Mouse (Mus musculus) MEL (cell line): Measurements from ENCODE around the gene C2cd2. TPM values are rescaled to one million over a fixed set of nuclear protein-coding genes. Genes with fewer than 3 reads are reported as not detected.

ENCODE experiments used
- DNase-seq: peaks from one replicate; pipeline ENCODE4 v3.0.0; 2011; ENCODE audit warnings: low read depth, low spot score
- H3K27ac ChIP-seq: 2 replicates; pipeline ENCODE4 v1.5.1; 2012; ENCODE audit warnings: low read depth, mild to moderate bottlenecking, control low read depth, low read length, moderate library complexity; ENCODE audit not compliant: control insufficient read depth
- H3K27me3 ChIP-seq, 2 experiments: fragments of 150-350 bp in 1 of 2; sonication (generic) in 1 of 2; 2 replicates each; pipeline ENCODE4 v1.6.1; 2012; ENCODE audit warnings: low read length in 2 of 2, mild to moderate bottlenecking in 2 of 2, improper control_type of control experiment in 1 of 2, moderate library complexity in 1 of 2; ENCODE audit not compliant: insufficient read depth in 2 of 2, control insufficient read depth in 1 of 2
- H3K36me3 ChIP-seq, 2 experiments: 2 replicates each; pipeline ENCODE4 v1.6.1; 2012 to 2014; ENCODE audit warnings: low read length in 2 of 2, improper control_type of control experiment in 1 of 2, inconsistent platforms in 1 of 2, mild to moderate bottlenecking in 1 of 2; ENCODE audit not compliant: insufficient read depth in 2 of 2, control insufficient read depth in 1 of 2
- H3K4me1 ChIP-seq, 2 experiments: fragments of 150-350 bp in 1 of 2; sonication (generic) in 1 of 2; 2 replicates each; pipeline ENCODE4 v1.6.1; 2012; ENCODE audit warnings: low read length in 2 of 2, improper control_type of control experiment in 1 of 2, mild to moderate bottlenecking in 1 of 2; ENCODE audit not compliant: insufficient read depth in 2 of 2, control insufficient read depth in 1 of 2
- H3K4me3 ChIP-seq, 2 experiments: fragments of 150-350 bp in 1 of 2; sonication (generic) in 1 of 2; 2 replicates each; pipeline ENCODE4 v1.5.1; 2012; ENCODE audit warnings: low read depth in 2 of 2, low read length in 2 of 2, mild to moderate bottlenecking in 2 of 2, moderate library complexity in 2 of 2, control low read depth in 1 of 2, improper control_type of control experiment in 1 of 2; ENCODE audit not compliant: control insufficient read depth in 1 of 2, insufficient read depth in 1 of 2
- H3K79me2 ChIP-seq: 2 replicates; pipeline ENCODE4 v1.6.1; 2012; ENCODE audit warnings: mild to moderate bottlenecking, low read length, moderate library complexity; ENCODE audit not compliant: control insufficient read depth, poor library complexity, insufficient read depth
- H3K9ac ChIP-seq: 2 replicates; pipeline ENCODE4 v1.6.1; 2012; ENCODE audit warnings: low read depth, mild to moderate bottlenecking, control low read depth, low read length, moderate library complexity; ENCODE audit not compliant: control insufficient read depth, poor library complexity, severe bottlenecking
- H3K9me3 ChIP-seq: fragments of 150-350 bp; sonication (generic); replicated peaks from 2 replicates; pipeline ENCODE4 v1.6.1; 2012; ENCODE audit warnings: mild to moderate bottlenecking, low read length, improper control_type of control experiment, moderate library complexity; ENCODE audit not compliant: insufficient read depth
- CHD1 ChIP-seq: IDR thresholded peaks from 2 replicates; pipeline ENCODE4 v1.6.1; 2012; ENCODE audit warnings: low read depth, mild to moderate bottlenecking, inconsistent platforms, low read length, improper control_type of control experiment
- CHD2 ChIP-seq: IDR thresholded peaks from 2 replicates; pipeline ENCODE4 v1.6.1; 2011; ENCODE audit warnings: low read length, improper control_type of control experiment
- E2F4 ChIP-seq: IDR thresholded peaks from 2 replicates; pipeline ENCODE4 v1.6.1; 2011; ENCODE audit warnings: low read depth, low read length, improper control_type of control experiment, borderline replicate concordance
- EP300 ChIP-seq, 2 experiments: IDR thresholded peaks; 2 replicates each; pipeline ENCODE4 v1.6.1; 2011; ENCODE audit warnings: improper control_type of control experiment in 2 of 2, low read length in 2 of 2, low read depth in 1 of 2, mild to moderate bottlenecking in 1 of 2
- ETS1 ChIP-seq: IDR thresholded peaks from 2 replicates; pipeline ENCODE4 v1.6.1; 2012; ENCODE audit warnings: low read depth, mild to moderate bottlenecking, inconsistent platforms, low read length, improper control_type of control experiment, moderate library complexity
- HCFC1 ChIP-seq: IDR thresholded peaks from 2 replicates; pipeline ENCODE4 v1.6.1; 2012; ENCODE audit warnings: low read depth, mild to moderate bottlenecking, inconsistent platforms, low read length, improper control_type of control experiment, moderate library complexity
- JUND ChIP-seq: IDR thresholded peaks from 2 replicates; pipeline ENCODE4 v1.6.1; 2011; ENCODE audit warnings: low read depth, mild to moderate bottlenecking, improper control_type of control experiment, low read length
- MAFK ChIP-seq: IDR thresholded peaks from 2 replicates; pipeline ENCODE4 v1.6.1; 2011; ENCODE audit warnings: low read depth, mild to moderate bottlenecking, low read length, improper control_type of control experiment, borderline replicate concordance
- MAX ChIP-seq: IDR thresholded peaks from 2 replicates; pipeline ENCODE4 v1.6.1; 2011; ENCODE audit warnings: low read length, improper control_type of control experiment
- MAZ ChIP-seq: IDR thresholded peaks from 2 replicates; pipeline ENCODE4 v1.6.1; 2012; ENCODE audit warnings: low read depth, mild to moderate bottlenecking, inconsistent platforms, low read length, improper control_type of control experiment
- MEF2A ChIP-seq: IDR thresholded peaks from 2 replicates; pipeline ENCODE4 v1.6.1; 2014; ENCODE audit warnings: low read depth, mild to moderate bottlenecking, inconsistent platforms, low read length, improper control_type of control experiment; ENCODE audit not compliant: poor library complexity, insufficient replicate concordance, severe bottlenecking; ENCODE audit errors: extremely low read depth
- MXI1 ChIP-seq: IDR thresholded peaks from 2 replicates; pipeline ENCODE4 v1.6.1; 2011; ENCODE audit warnings: mild to moderate bottlenecking, low read depth, low read length, improper control_type of control experiment
- MYC ChIP-seq: IDR thresholded peaks from 2 replicates; pipeline ENCODE4 v1.6.1; 2011; ENCODE audit warnings: low read depth, mild to moderate bottlenecking, low read length, improper control_type of control experiment, moderate library complexity
- NRF1 ChIP-seq: IDR thresholded peaks from 2 replicates; pipeline ENCODE4 v1.6.1; 2014; ENCODE audit warnings: low read depth, mild to moderate bottlenecking, inconsistent platforms, low read length, improper control_type of control experiment, moderate library complexity; ENCODE audit not compliant: poor library complexity, insufficient read depth, severe bottlenecking
- POLR2A ChIP-seq, 2 experiments: IDR thresholded peaks; 2 replicates each; pipeline ENCODE4 v1.6.1; 2011 to 2012; ENCODE audit warnings: low read length in 2 of 2, mild to moderate bottlenecking in 2 of 2, control low read depth in 1 of 2, improper control_type of control experiment in 1 of 2, low read depth in 1 of 2, moderate library complexity in 1 of 2; ENCODE audit not compliant: control insufficient read depth in 1 of 2, insufficient read depth in 1 of 2, poor library complexity in 1 of 2
- POLR2AphosphoS2 ChIP-seq: IDR thresholded peaks from 2 replicates; pipeline ENCODE4 v1.6.1; 2011; ENCODE audit warnings: low read length, improper control_type of control experiment
- POLR2AphosphoS5 ChIP-seq: IDR thresholded peaks from 2 replicates; pipeline ENCODE4 v1.6.1; 2012; ENCODE audit warnings: low read depth, borderline replicate concordance, mild to moderate bottlenecking, inconsistent platforms, low read length, moderate library complexity, mixed read lengths
- RAD21 ChIP-seq: IDR thresholded peaks from 2 replicates; pipeline ENCODE4 v1.6.1; 2011; ENCODE audit warnings: mild to moderate bottlenecking, low read depth, low read length, improper control_type of control experiment
- RCOR1 ChIP-seq: IDR thresholded peaks from 2 replicates; pipeline ENCODE4 v1.6.1; 2012; ENCODE audit warnings: low read depth, mild to moderate bottlenecking, inconsistent platforms, low read length, improper control_type of control experiment
- SIN3A ChIP-seq: IDR thresholded peaks from 2 replicates; pipeline ENCODE4 v1.6.1; 2012; ENCODE audit warnings: low read length, improper control_type of control experiment, inconsistent platforms
- SMC3 ChIP-seq: IDR thresholded peaks from 2 replicates; pipeline ENCODE4 v1.6.1; 2011; ENCODE audit warnings: low read depth, low read length, improper control_type of control experiment
- TAL1 ChIP-seq: IDR thresholded peaks from 2 replicates; pipeline ENCODE4 v1.6.1; 2012; ENCODE audit warnings: mild to moderate bottlenecking, inconsistent platforms, low read length, moderate library complexity, mixed read lengths
- TCF12 ChIP-seq: IDR thresholded peaks from 2 replicates; pipeline ENCODE4 v1.6.1; 2014; ENCODE audit warnings: low read depth, mild to moderate bottlenecking, inconsistent platforms, low read length, improper control_type of control experiment, moderate library complexity
- UBTF ChIP-seq: IDR thresholded peaks from 2 replicates; pipeline ENCODE4 v1.6.1; 2012; ENCODE audit warnings: low read depth, mild to moderate bottlenecking, inconsistent platforms, low read length, improper control_type of control experiment, moderate library complexity, borderline replicate concordance; ENCODE audit not compliant: insufficient read depth
- ZC3H11A ChIP-seq: IDR thresholded peaks from 2 replicates; pipeline ENCODE4 v1.6.1; 2012; ENCODE audit warnings: low read depth, mild to moderate bottlenecking, inconsistent platforms, low read length, improper control_type of control experiment
- ZKSCAN1 ChIP-seq: IDR thresholded peaks from 2 replicates; pipeline ENCODE4 v1.6.1; 2012; ENCODE audit warnings: low read depth, mild to moderate bottlenecking, inconsistent platforms, low read length, improper control_type of control experiment, moderate library complexity
- ZNF384 ChIP-seq: IDR thresholded peaks from 2 replicates; pipeline ENCODE4 v1.6.1; 2012; ENCODE audit warnings: low read depth, mild to moderate bottlenecking, inconsistent platforms, low read length, improper control_type of control experiment
- polyA plus RNA-seq, 2 experiments: library from polyadenylated mRNA; stranded (reverse) in 1 of 2; unstranded in 1 of 2; fragments of >175 nt in 1 of 2; fragments of >200 nt in 1 of 2; gene quantifications; 2 replicates each; pipeline versions ENCODE4 v1.2.1 to v1.2.4; 2012; ENCODE audit warnings: low replicate concordance in 2 of 2, low read depth in 1 of 2; ENCODE audit not compliant: insufficient read length in 2 of 2, insufficient read depth in 1 of 2, missing spikeins in 1 of 2
- total RNA-seq: library from RNA; depleted of rRNA; stranded (reverse); fragments of 300-350 nt; gene quantifications from 2 replicates; pipeline ENCODE4 v1.2.3, GENCODE M21; 2012

The C2cd2 gene
- total and polyA plus RNA-seq, 3 experiments = 8.9 to 20.7 TPM; not detected in 1

GRCm38 (mm10) chr16:97897346-97898024, 64.9 kb downstream of the C2cd2 start:
- Histone ChIP-seq H3K4me1 (peaks cover 2 to 8% of the 10 kb centered on the region in 2 experiments; a peak in 2 of 4 replicates), H3K27ac (no peak overlapping the region), H3K4me3 (no peak overlapping the region), H3K79me2 (no peaks in the 10 kb centered on the region), H3K9me3 (no peaks in the 10 kb centered on the region), H3K27me3 (no peaks in the 10 kb centered on the region), H3K36me3 (peaks cover 0 to 6% of the 10 kb centered on the region in 2 experiments; a peak in 2 of 4 replicates), H3K9ac (no peak overlapping the region)
- peak; percentile 28 for DNase-seq
- TF ChIP-seq ZNF384 = peak; percentile 74
- TF ChIP-seq MEF2A = no peak
- no peak for TF ChIP-seq ZKSCAN1
- TF ChIP-seq UBTF = no peak
- no peak for TF ChIP-seq MAX

GRCm38 (mm10) chr16:97887762-97888161, 74.6 kb downstream of the C2cd2 start:
- Histone ChIP-seq H3K36me3 (no peaks in the 10 kb centered on the region), H3K27me3 (no peaks in the 10 kb centered on the region)

GRCm38 (mm10) chr16:97883696-97884095, 78.7 kb downstream of the C2cd2 start:
- H3K4me3 ChIP-seq = no peak overlapping the region
- H3K36me3 ChIP-seq = no peaks in the 10 kb centered on the region
- no peak for DNase-seq
- no peaks in the 10 kb centered on the region for H3K9me3 ChIP-seq
- no peak overlapping the region for H3K9ac ChIP-seq
- H3K79me2 ChIP-seq = peaks cover 2% of the 10 kb centered on the region; the same call in 1 of the 2 replicates
- no peak overlapping the region for H3K27ac ChIP-seq
- TF ChIP-seq MYC = no peak
- no peak for TF ChIP-seq CHD2
- no peak for TF ChIP-seq MXI1
- no peak for TF ChIP-seq SIN3A
- no peak for TF ChIP-seq POLR2AphosphoS2
- no peak for TF ChIP-seq RCOR1
- no peak for TF ChIP-seq MAZ
- TF ChIP-seq ZC3H11A = no peak
- TF ChIP-seq NRF1 = no peak
- TF ChIP-seq TCF12 = no peak
- TF ChIP-seq MAFK = no peak
- TF ChIP-seq SMC3 = no peak
- no peak for TF ChIP-seq ZNF384
- no peak for TF ChIP-seq EP300 (IDR thresholded peaks at IDR 0.05; ENCODE audit: low read depth in 1 of 2, low read length in 2 of 2)
- no peak for TF ChIP-seq JUND
- TF ChIP-seq HCFC1 = no peak
- TF ChIP-seq RAD21 = no peak
- TF ChIP-seq TAL1 = no peak
- TF ChIP-seq POLR2AphosphoS5 = no peak
- no peak for TF ChIP-seq E2F4
- no peaks in the 10 kb centered on the region for H3K4me1 ChIP-seq
- H3K27me3 ChIP-seq = no peaks in the 10 kb centered on the region

More at GRCm38 (mm10) chr16:97887762-97888161, 74.6 kb downstream of the C2cd2 start:
- Histone ChIP-seq H3K4me1 (no peaks in the 10 kb centered on the region), H3K9me3 (no peaks in the 10 kb centered on the region), H3K79me2 (no peaks in the 10 kb centered on the region)
- no peak for DNase-seq
- no peak for TF ChIP-seq ETS1
- TF ChIP-seq POLR2A (IDR thresholded peaks at IDR 0.05; ENCODE audit: control insufficient read depth in 1 of 2, insufficient read depth in 1 of 2, low read depth in 1 of 2, low read length in 2 of 2, poor library complexity in 1 of 2) = no peak
- TF ChIP-seq POLR2AphosphoS2 = no peak
- TF ChIP-seq CHD1 = no peak
- no peak for TF ChIP-seq MAZ
- no peak for TF ChIP-seq ZKSCAN1
- TF ChIP-seq, all 39 proteins: peak for 0
- Histone ChIP-seq H3K27ac (no peak overlapping the region), H3K4me3 (no peak overlapping the region), H3K9ac (no peak overlapping the region)
